Mouse (Mus musculus): ENCODE results near the gene Ogg1. TPM values are rescaled to one million over a fixed set of nuclear protein-coding genes. Genes with fewer than 3 reads are reported as not detected.

Ogg1 gene
- total and polyA plus RNA-seq, 3 experiments: 5.0 to 10.3 (median 5.7) TPM

DNA sequence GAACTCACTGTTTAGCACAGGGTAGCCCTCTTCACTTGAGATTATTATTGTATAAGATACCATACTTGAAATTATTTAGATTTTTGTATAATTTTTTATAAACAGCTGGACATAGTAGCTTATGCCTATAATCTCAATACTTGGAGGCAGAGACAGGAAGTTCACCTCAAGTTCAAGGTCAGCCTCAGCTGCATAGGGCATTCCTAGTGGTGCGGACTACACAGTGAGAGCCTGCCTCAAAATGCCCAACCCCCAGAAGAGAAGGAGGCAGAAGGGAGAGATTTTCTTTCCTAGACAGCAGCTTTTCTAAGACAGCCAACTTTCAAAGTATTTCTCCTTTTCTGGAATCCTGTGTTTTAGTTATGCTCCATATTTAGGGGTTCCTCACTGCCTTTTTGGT is 24.4 kb downstream of the Ogg1 start:
- TF ChIP-seq POLR2A (IDR thresholded peaks at IDR 0.05; ENCODE audit: insufficient read depth, low read depth, low read length): no peak
- TF ChIP-seq EP300 (IDR thresholded peaks at IDR 0.05; ENCODE audit: insufficient read depth, low read depth, low read length): no peak
- TF ChIP-seq CTCF (IDR thresholded peaks at IDR 0.05): no peak
- 73% methylated on average over 1 of the region's 1 CpGs for WGBS
- Histone ChIP-seq H3K27me3 (ENCODE audit: control insufficient read depth, insufficient read depth, low read length) (no peaks in the 10 kb centered on the region), H3K36me3 (ENCODE audit: control insufficient read depth, insufficient read depth, low read length) (no peaks in the 10 kb centered on the region), H3K27ac (no peak overlapping the region), H3K4me3 (no peak overlapping the region), H3K4me1 (ENCODE audit: control insufficient read depth, insufficient read depth, low read length) (peaks cover 3% of the 10 kb centered on the region; the same call in 1 of the 2 replicates), H3K79me2 (replicated peaks; ENCODE audit: control insufficient read depth, insufficient read depth, low read length) (no peaks in the 10 kb centered on the region), H3K9ac (ENCODE audit: low read depth, low read length) (no peak overlapping the region)
- no peak for DNase-seq
- intact Hi-C loops (cut with DNase I): no loop called here

DNA sequence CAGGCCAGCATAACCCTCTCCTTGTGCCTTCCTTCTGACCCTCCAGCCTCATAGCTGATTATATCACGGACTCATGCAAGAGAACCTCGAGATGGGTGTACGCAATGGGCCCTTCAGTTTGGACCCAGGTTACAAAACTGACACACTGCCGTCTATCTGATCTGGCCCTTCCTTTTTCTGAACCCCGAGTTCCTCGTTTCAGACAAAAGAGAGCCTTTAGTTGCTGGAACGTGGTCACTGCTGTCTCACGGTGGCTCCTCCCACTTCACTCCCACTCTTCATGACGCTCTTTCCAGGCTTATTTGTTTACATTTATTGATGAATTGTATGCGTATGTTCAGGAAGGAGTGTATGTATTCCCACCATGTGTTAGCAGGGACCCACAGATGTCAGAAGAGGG is 24.9 kb downstream of the Ogg1 start:
- Histone ChIP-seq H3K27ac (no peak overlapping the region), H3K36me3 (ENCODE audit: control insufficient read depth, insufficient read depth, low read length) (no peaks in the 10 kb centered on the region), H3K27me3 (ENCODE audit: control insufficient read depth, insufficient read depth, low read length) (no peaks in the 10 kb centered on the region), H3K79me2 (replicated peaks; ENCODE audit: control insufficient read depth, insufficient read depth, low read length) (no peaks in the 10 kb centered on the region), H3K4me1 (ENCODE audit: control insufficient read depth, insufficient read depth, low read length) (peaks cover 3% of the 10 kb centered on the region; the same call in 1 of the 2 replicates), H3K9ac (ENCODE audit: low read depth, low read length) (no peak overlapping the region), H3K4me3 (no peak overlapping the region)
- no peak for TF ChIP-seq POLR2A (IDR thresholded peaks at IDR 0.05; ENCODE audit: insufficient read depth, low read depth, low read length)
- whole genome bisulfite sequencing: 70% methylated on average over 10 of the region's 10 CpGs
- no peak for DNase-seq
- intact Hi-C loops (cut with DNase I): no loop called here

DNA sequence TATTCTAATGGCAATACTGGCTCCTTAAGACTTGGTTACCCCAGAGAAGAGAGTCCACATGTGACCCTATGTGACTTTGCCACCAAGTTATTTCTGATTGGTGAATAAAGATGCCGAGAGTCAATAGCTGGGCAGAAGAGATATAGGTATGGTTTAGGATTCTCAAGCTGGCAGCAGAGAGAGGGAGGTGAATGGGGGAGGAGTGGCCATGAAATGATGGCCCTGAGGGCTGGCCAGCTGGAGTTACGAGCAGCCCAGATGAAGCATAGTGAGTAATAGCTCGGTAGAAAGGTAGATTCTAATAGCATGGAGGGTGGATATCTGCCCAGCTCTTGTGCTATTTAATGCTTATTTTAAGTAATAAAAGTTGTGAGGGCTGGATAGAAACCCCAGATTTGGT is 26.0 kb downstream of the Ogg1 start:
- Histone ChIP-seq H3K79me2 (replicated peaks; ENCODE audit: control insufficient read depth, insufficient read depth, low read length) (no peaks in the 10 kb centered on the region), H3K9ac (ENCODE audit: low read depth, low read length) (no peak overlapping the region), H3K27me3 (ENCODE audit: control insufficient read depth, insufficient read depth, low read length) (no peaks in the 10 kb centered on the region), H3K36me3 (ENCODE audit: control insufficient read depth, insufficient read depth, low read length) (no peaks in the 10 kb centered on the region), H3K4me3 (no peak overlapping the region), H3K27ac (no peak overlapping the region), H3K4me1 (ENCODE audit: control insufficient read depth, insufficient read depth, low read length) (peaks cover 3% of the 10 kb centered on the region; the same call in 1 of the 2 replicates)
- WGBS: 80% methylated on average over 3 of the region's 3 CpGs
- intact Hi-C loops (cut with DNase I): no loop called here
- no peak for DNase-seq
- TF ChIP-seq CTCF (IDR thresholded peaks at IDR 0.05) (no peak), EP300 (IDR thresholded peaks at IDR 0.05; ENCODE audit: insufficient read depth, low read depth, low read length) (no peak), POLR2A (IDR thresholded peaks at IDR 0.05; ENCODE audit: insufficient read depth, low read depth, low read length) (no peak)

DNA sequence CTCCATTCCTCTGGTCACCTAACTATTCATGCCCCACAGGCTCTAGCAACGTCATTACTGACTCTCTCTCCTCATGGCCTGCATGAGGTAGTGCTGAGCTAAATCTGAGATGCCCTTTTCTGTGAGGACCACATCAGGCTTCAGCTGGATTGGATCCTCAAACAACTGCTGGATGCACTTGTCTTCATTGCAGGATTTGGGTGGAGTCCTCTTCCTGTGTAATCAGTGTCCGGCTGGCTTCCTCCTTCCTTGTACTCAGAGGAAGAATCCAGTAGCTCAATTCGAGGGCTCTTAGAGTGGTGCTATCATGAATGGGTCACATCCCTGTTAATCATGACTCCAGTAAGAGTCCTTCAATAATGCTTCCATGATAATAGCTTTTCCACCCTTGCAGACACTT is 26.9 kb downstream of the Ogg1 start:
- DNase-seq: no peak
- H3K36me3 ChIP-seq (ENCODE audit: control insufficient read depth, insufficient read depth, low read length): no peaks in the 10 kb centered on the region
- TF ChIP-seq CTCF (IDR thresholded peaks at IDR 0.05): no peak
- no peak for TF ChIP-seq EP300 (IDR thresholded peaks at IDR 0.05; ENCODE audit: insufficient read depth, low read depth, low read length)
- TF ChIP-seq POLR2A (IDR thresholded peaks at IDR 0.05; ENCODE audit: insufficient read depth, low read depth, low read length): no peak
- H3K79me2 ChIP-seq (replicated peaks; ENCODE audit: control insufficient read depth, insufficient read depth, low read length): no peaks in the 10 kb centered on the region
- no peak overlapping the region for H3K27ac ChIP-seq
- WGBS: 32% methylated on average over 3 of the region's 3 CpGs
- intact Hi-C loops (cut with DNase I): no loop called here
- no peak overlapping the region for H3K4me3 ChIP-seq
- peaks cover 3% of the 10 kb centered on the region; the same call in 1 of the 2 replicates for H3K4me1 ChIP-seq (ENCODE audit: control insufficient read depth, insufficient read depth, low read length)
- no peaks in the 10 kb centered on the region for H3K27me3 ChIP-seq (ENCODE audit: control insufficient read depth, insufficient read depth, low read length)
- no peak overlapping the region for H3K9ac ChIP-seq (ENCODE audit: low read depth, low read length)

DNA sequence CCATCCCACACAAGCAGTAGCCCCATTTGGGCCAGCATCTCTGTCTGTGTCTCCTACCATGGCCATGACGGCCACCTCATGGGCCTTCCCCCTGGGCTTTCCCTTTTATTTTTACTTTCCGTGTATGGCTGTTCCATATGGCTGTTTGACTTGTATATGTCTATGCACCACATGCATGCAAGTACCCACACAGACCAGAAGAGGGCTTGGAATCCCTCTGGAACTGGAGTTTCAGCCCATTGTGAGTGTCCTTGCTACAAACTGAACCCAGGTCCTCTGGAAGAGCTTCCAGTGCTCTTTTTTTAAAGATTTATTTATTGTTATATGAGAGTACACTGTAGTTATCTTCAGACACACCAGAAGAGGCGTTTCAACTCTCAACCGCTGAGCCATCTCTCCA is 34.7 kb downstream of the Ogg1 start:
- H3K4me1 ChIP-seq (ENCODE audit: control insufficient read depth, insufficient read depth, low read length): no peaks in the 10 kb centered on the region
- TF ChIP-seq EP300 (IDR thresholded peaks at IDR 0.05; ENCODE audit: insufficient read depth, low read depth, low read length) (no peak), CTCF (IDR thresholded peaks at IDR 0.05) (no peak), POLR2A (IDR thresholded peaks at IDR 0.05; ENCODE audit: insufficient read depth, low read depth, low read length) (no peak)
- H3K36me3 ChIP-seq (ENCODE audit: control insufficient read depth, insufficient read depth, low read length): no peaks in the 10 kb centered on the region
- no peak for DNase-seq
- H3K4me3 ChIP-seq: no peak overlapping the region
- no peaks in the 10 kb centered on the region for H3K79me2 ChIP-seq (replicated peaks; ENCODE audit: control insufficient read depth, insufficient read depth, low read length)
- no peaks in the 10 kb centered on the region for H3K27me3 ChIP-seq (ENCODE audit: control insufficient read depth, insufficient read depth, low read length)
- WGBS: 75% methylated on average over 4 of the region's 4 CpGs
- no peak overlapping the region for H3K27ac ChIP-seq
- intact Hi-C loops (cut with DNase I): no loop called here
- H3K9ac ChIP-seq (ENCODE audit: low read depth, low read length): no peak overlapping the region

DNA sequence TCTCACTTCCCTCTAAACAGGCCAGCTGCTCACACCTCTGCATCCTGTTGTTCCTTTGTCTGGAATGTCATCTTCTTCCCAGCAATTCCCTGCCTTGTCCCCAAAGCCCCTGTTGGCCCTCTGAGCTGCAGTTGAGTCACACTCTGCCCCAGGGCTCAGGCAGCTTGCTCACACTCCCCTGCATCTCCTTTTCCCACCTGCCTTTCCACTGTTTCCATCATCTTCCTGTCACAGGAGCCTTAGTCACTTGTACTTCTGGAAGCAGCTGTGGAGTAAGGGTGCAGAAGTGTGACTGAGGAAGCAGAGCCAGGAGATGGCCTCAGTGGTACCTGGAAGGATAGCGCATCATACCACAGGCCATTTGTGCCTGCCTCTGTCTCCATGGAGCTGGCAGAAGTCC is 35.5 kb downstream of the Ogg1 start:
- no peaks in the 10 kb centered on the region for H3K27me3 ChIP-seq (ENCODE audit: control insufficient read depth, insufficient read depth, low read length)
- WGBS: 92% methylated on average over 1 of the region's 1 CpGs
- intact Hi-C loops (cut with DNase I): no loop called here
- H3K36me3 ChIP-seq (ENCODE audit: control insufficient read depth, insufficient read depth, low read length): no peaks in the 10 kb centered on the region
- no peaks in the 10 kb centered on the region for H3K4me1 ChIP-seq (ENCODE audit: control insufficient read depth, insufficient read depth, low read length)
- H3K27ac ChIP-seq: no peak overlapping the region
- no peaks in the 10 kb centered on the region for H3K79me2 ChIP-seq (replicated peaks; ENCODE audit: control insufficient read depth, insufficient read depth, low read length)
- H3K9ac ChIP-seq (ENCODE audit: low read depth, low read length): no peak overlapping the region
- no peak overlapping the region for H3K4me3 ChIP-seq
- TF ChIP-seq EP300 (IDR thresholded peaks at IDR 0.05; ENCODE audit: insufficient read depth, low read depth, low read length) (no peak), CTCF (IDR thresholded peaks at IDR 0.05) (no peak), POLR2A (IDR thresholded peaks at IDR 0.05; ENCODE audit: insufficient read depth, low read depth, low read length) (no peak)
- no peak for DNase-seq
